Mouse (Mus musculus) lung, adult 18-20 months (tissue): ENCODE results near the gene Zdhhc6.

Experiments
- DNase-seq, 2 experiments: peaks; one replicate each; pipeline ENCODE4 v3.0.0; 2022; ENCODE audit warnings: mixed read lengths in 2 of 2

Zdhhc6 gene

GRCm38 (mm10) chr19:55299378-55299777, 16.5 kb downstream of the Zdhhc6 start:
- DNase-seq = no peak

- DNase-seq = no peak
Measured at GRCm38 (mm10) chr19:55297961-55298360, 17.9 kb downstream of the Zdhhc6 start.

DNA sequence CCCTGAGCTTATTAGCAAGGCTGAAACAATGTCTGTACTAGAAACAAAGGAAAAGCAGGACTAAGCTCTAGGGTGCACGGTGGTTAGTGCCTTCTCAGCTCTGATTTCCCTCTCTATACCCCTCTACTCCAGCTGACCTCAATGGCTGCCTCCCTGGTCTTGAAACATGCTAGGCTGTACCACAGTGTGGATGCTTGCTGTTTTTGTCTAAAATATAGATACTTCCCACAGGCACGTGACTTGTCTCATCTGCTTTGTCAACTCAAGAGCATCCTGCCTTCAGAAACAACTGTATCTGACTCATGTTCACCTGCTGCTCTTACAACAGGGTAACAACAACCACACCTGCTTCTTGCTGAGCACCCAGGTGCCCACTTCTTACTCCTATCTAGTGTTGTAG, 18.3 kb downstream of the Zdhhc6 start:
- no peak for DNase-seq

DNA sequence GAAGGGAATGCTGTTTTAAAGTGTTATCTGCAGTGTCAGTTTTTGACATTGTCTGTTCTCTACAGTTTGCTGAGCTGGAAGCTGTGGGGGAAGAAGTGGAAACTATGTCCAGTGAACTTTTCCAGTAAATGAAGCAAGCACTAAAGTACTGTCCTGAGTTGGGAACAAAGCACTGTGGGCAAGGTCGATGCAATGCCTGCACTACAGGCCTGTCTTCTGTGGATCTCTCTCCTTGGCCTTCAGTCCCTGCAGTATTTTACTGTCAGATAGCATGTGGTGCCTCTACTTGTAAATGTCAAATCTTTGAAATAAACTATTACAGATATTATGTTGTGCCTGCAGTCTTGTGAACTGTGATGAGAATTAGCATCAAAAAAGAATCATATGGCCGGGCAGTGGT, 19.5 kb downstream of the Zdhhc6 start:
- no peak for DNase-seq

- DNase-seq = no peak
Measured at GRCm38 (mm10) chr19:55295556-55295955, 20.3 kb downstream of the Zdhhc6 start.

DNA sequence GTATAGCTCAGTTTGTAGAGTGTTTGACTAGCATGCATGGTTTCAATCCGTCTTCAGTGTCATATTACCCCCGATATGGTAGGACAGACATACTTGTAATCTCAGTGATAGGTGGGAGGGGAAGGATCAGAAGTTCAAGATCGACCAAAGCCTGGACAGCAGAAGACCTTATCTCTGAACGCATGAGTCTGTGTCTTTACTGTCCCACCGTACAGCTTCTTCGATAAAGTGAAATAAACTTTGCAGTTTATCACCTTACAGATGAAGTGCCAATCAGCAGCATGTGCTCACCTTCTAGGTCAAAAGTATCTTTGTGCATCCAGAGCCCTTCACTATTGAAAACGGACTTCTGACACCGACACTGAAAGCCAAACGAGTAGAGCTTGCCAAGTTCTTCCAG, 20.8 kb downstream of the Zdhhc6 start:
- DNase-seq = no peak

- no peak for DNase-seq
Measured at GRCm38 (mm10) chr19:55293175-55293574, 22.7 kb downstream of the Zdhhc6 start.

GRCm38 (mm10) chr19:55292210-55292850, 23.5 kb downstream of the Zdhhc6 start:
- no peak for DNase-seq

- DNase-seq = no peak
Measured at GRCm38 (mm10) chr19:55290621-55291270, 25.1 kb downstream of the Zdhhc6 start.

DNA sequence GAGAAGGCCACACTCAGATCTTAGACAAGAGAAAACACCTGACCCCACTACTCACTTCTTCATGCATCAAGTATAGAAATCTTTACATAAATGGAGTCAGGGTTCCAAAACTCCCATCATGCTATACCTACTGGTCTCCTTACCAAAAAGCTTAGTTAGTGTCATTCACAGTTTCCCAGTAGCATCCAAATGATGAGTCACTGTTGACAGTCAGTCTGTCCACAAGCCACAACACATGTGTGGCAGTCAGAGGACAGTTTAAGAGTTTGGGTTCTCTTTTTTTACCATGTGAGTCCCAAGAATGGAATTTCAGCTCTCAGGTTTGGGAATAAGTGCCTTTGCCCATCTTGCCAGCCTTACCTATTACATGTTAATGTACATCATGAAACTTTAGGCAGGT, 26.9 kb downstream of the Zdhhc6 start:
- no peak for DNase-seq

GRCm38 (mm10) chr19:55286034-55286433, 29.8 kb downstream of the Zdhhc6 start:
- DNase-seq = no peak

DNA sequence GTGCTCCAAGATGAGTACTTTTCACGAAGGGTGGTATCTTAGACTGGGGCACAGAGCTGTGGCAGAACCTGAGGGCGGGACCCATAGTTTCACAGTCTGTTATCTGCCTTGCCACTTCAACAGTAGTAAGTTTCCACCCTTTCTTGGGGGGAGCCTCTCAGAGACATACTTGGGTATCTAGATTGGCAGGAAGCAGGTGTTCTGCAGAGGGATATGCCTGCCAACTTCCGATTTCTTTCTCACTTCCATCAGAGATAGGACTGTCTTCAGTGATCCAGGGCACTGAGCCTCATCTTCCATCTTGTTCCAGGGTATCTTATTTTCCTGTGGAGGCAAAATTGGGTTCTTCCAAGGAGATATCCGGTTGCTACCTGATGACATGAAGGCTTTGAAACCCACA, 31.7 kb downstream of the Zdhhc6 start:
- no peak for DNase-seq

- DNase-seq = no peak
Measured at GRCm38 (mm10) chr19:55276770-55277169, 39.1 kb downstream of the Zdhhc6 start.

GRCm38 (mm10) chr19:55276100-55276499, 39.7 kb downstream of the Zdhhc6 start:
- DNase-seq = no peak

DNA sequence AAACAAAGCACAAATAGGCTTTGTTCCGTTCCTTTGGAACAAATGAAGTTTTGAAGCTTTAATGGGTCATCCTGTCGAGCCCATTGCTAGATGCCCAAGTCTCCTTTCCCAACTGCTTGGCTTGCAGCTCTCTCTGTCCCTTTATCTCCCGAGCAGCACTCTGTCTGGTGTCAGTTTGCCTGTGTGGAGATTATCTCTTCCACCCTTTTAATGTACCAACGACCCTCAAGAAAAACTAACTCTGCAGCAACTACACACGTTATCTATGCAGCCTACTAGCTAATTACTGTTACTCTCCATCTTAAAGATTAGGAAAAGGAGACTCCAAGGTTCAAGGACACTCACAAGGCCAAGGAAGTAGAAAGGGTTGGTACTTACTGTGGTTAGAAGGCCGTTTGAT, 42.5 kb downstream of the Zdhhc6 start:
- DNase-seq = no peak

DNA sequence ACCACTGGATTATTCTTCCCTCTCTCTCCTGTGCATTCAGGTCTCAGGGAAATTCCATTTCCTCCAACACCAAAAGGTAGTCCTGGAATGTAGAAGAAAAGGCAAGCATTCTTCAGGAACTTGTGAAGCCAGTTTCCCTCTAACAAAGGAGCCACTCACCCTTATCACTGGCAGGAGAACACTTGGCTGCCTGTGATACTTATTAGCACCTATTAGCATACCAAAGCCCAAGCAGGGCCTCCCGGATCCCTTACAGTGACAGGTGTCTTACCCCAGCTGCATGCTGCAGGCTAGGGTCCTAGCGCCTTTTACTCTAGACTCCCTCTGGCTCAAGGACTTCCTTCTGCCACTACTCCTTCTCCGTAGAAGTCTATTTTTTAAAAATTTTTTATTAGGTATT, 44.4 kb downstream of the Zdhhc6 start:
- peak; percentile 54 to 66 for DNase-seq

GRCm38 (mm10) chr19:55269051-55269450, 46.8 kb downstream of the Zdhhc6 start:
- DNase-seq = peak in 1 of 2 experiments; percentile 27

GRCm38 (mm10) chr19:55268150-55268549, 47.7 kb downstream of the Zdhhc6 start:
- DNase-seq = peak in 1 of 2 experiments; percentile 52

- DNase-seq = no peak
Measured at GRCm38 (mm10) chr19:55266786-55267185, 49.0 kb downstream of the Zdhhc6 start.

DNA sequence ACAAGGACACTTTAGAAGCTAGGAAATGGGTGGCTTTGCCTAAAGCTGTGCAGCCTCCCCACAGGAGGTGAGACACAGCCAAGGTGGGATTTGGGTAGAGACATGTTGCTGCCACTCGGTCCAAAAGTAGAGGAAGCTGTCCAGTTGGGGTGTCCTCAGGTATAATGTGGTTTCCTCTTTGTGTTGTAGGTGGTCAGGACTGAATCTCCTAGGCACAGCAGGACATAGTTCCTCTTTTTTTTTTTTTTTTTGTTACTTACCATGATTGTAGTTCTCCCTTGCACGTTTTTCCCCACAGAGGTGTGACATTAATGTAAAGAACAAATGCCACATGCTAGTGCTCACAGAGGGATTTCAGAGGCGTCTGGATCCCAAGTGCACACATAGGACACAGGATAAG, 50.6 kb downstream of the Zdhhc6 start:
- no peak for DNase-seq

DNA sequence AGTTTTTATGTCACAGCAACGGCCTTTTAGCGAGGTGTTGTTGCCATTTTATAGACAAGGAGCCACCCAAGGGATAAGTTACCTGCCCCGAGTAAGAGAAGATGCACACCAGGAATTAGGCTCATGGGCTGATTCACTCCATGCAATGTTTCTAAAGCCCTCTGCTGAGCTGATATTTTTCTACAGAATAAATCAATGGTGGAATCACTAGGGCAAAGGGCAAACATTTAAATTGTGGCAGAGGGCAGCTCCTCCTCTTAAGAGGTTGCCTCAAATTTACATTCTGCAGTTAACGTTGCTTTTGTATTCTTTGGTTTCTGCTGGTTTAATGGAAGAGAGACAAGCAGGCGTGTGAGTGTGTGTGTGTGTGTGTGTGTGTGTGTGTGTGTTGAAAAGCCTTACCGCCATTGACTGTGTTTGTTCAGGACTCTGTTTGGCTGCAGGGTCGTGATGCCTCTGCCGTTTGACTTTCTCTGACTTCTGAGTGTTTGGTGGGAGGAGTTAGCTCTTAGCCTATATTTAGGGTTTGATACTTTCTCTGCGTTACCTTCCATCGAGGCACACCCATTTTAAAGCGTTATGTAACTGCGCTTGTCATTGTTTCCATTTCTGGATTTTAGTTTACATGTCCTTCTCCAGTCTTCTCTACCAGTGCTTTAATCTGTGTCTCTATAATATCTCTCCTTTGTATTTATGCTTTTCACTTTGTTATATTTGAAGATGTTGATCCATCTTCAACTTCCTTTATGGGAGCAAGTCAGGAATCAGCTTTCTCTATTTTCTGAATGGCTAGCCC, 55.2 kb downstream of the Zdhhc6 start:
- DNase-seq = no peak

DNA sequence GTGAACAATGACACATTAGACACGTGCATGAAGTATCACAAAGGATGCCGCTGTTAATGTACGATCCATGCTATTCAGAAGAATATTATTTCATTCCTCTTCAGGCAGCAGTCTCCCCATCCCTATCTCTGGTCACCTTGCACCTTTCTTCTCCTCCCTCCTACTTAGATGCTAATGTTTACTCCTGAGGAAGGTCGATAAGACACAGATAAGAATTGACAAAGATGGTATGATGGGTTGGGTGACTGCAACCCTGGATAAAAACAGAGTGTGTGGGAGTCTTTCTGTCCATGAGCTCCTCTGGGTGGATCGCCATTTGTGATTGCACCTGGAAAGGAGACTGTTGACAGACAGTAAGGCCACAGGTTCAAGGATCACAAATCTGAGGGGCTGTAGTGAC, 57.3 kb downstream of the Zdhhc6 start:
- DNase-seq = no peak

DNA sequence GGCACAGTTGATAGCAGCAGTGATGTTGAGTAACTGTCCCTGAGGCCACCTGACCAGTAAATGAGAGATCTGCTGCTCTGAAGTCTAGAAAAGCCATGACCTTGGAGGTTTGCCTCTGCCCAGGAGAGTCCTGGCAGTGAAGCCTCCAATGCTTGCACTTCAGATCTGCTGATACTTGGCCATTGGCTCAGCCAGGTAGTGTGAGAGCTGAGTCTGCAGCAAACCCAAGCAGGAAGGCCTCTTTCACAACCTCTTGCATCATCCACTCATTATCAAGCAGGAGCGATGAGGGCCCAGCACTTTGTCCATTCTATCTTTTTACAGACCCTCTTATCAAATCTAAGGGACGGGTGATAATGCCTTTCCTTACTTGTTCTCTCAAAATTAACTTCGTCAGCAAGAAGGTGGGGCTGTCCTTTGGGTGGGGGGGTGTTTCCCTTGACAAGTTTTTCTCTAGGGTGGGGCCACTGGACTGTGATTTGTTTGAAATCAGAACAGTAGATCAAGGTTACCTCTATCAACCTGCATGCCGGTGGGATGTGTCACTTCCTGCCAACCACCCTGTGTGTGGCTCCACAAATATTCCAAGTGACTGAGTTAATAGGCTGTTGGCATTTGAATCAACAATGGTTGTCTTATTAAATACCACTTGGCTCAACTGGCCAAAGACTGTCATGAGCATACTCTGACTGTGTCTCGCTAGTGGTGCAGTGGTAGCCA, 58.0 kb downstream of the Zdhhc6 start:
- peak; percentile 72 to 86 for DNase-seq
